Comparison of ENCODE assay signal across 31 mouse cellular contexts in genomic region chr1:99813334-99814110, GRCm38 (mm10). TPM values are rescaled to one million over a fixed set of nuclear protein-coding genes. Genes with fewer than 3 reads are reported as not detected.
DNase-seq lines count a peak whose midpoint lies in the region; ATAC-seq lines count a peak whose summit lies in the region.
"Had no signal": no experiment of that assay in that cellular context is flagged by ENCODE, and none has a peak within 500 bp of the region (broad histone marks: within the 10 kb centered on the region; RNA-seq: fewer than 3 reads in every experiment).

No protein-coding gene starts in this region.

- H3K9me3 ChIP-seq in hindbrain, embryonic 15.5 days, result no peaks in the 10 kb centered on the region
- no peaks in the 10 kb centered on the region for H3K9me3 ChIP-seq in hindbrain, embryonic 11.5 days (ENCODE audit: control insufficient read depth, low read length)
- H3K9me3 ChIP-seq: embryonic facial prominence, embryonic 10.5 days; embryonic facial prominence, embryonic 15.5 days; forebrain, embryonic 13.5 days; heart, embryonic 10.5 days; heart, embryonic 15.5 days; limb, embryonic 13.5 days; lung, embryonic 15.5 days had no signal

- H3K9ac ChIP-seq in hindbrain, embryonic 15.5 days, result no peak overlapping the region
- no peak overlapping the region for H3K9ac ChIP-seq in hindbrain, embryonic 11.5 days (ENCODE audit: low read depth, low read length)
- H3K9ac ChIP-seq: embryonic facial prominence, embryonic 15.5 days; forebrain, embryonic 13.5 days; heart, embryonic 15.5 days; limb, embryonic 13.5 days; lung, embryonic 15.5 days had no signal

- H3K36me3 ChIP-seq in hindbrain, embryonic 15.5 days, result no peaks in the 10 kb centered on the region
- no peaks in the 10 kb centered on the region for H3K36me3 ChIP-seq in hindbrain, embryonic 11.5 days (ENCODE audit: control insufficient read depth, insufficient read depth, low read length)
- H3K36me3 ChIP-seq: embryonic facial prominence, embryonic 10.5 days; embryonic facial prominence, embryonic 15.5 days; heart, embryonic 10.5 days; heart, embryonic 15.5 days; limb, embryonic 13.5 days; lung, embryonic 15.5 days had no signal

- no peak for DNase-seq in hindbrain, embryonic 11.5 days (ENCODE audit: low spot score)
- peak; percentile 35 for DNase-seq in brain, adult 2 months (ENCODE audit: low read depth, low spot score)
- peak; percentile 11 to 54 for DNase-seq in layer of hippocampus, adult 18-20 months (ENCODE audit: low spot score in 2 of 2)
- peak; percentile 7 to 68 for DNase-seq in layer of hippocampus, postnatal 14 days (ENCODE audit: low spot score in 2 of 2)
- no peak for DNase-seq in thymus, postnatal 14 days
- no peak for DNase-seq in adrenal gland, postnatal 25 days
- DNase-seq: adrenal gland, postnatal 14 days; cerebellum, adult 2 months; cerebellum, postnatal 14 days; gastrocnemius, postnatal 25 days; heart, adult 11 months; kidney, postnatal 14 days; lung, postnatal 36 days; spleen, adult 18-20 months; thymus, adult 18-20 months had no signal

- no peak overlapping the region for H3K4me2 ChIP-seq in hindbrain, embryonic 15.5 days
- H3K4me2 ChIP-seq in hindbrain, embryonic 11.5 days (replicated peaks; ENCODE audit: low read depth, low read length), result no peak overlapping the region
- H3K4me2 ChIP-seq: embryonic facial prominence, embryonic 15.5 days; forebrain, embryonic 13.5 days; heart, embryonic 15.5 days; limb, embryonic 13.5 days; liver, embryonic 11.5 days; lung, embryonic 15.5 days; midbrain, embryonic 11.5 days had no signal

- no peak overlapping the region for H3K4me3 ChIP-seq in hindbrain, embryonic 15.5 days
- H3K4me3 ChIP-seq in hindbrain, embryonic 11.5 days (ENCODE audit: low read depth, low read length), result no peak overlapping the region
- H3K4me3 ChIP-seq: embryonic facial prominence, embryonic 10.5 days; embryonic facial prominence, embryonic 15.5 days; forebrain, embryonic 13.5 days; heart, embryonic 10.5 days; heart, embryonic 15.5 days; limb, embryonic 13.5 days; lung, embryonic 15.5 days had no signal

- 0 out of 2 replicates have a peak, but pooled peaks have one; percentile 42 for ATAC-seq in hindbrain, embryonic 15.5 days (ENCODE audit: low FRiP score, low read depth)
- no peak for ATAC-seq in hindbrain, embryonic 11.5 days (ENCODE audit: low FRiP score)
- ATAC-seq: forebrain, embryonic 13.5 days; intestine, postnatal 0 days had no signal

- H3K4me1 ChIP-seq in hindbrain, embryonic 15.5 days (replicated peaks), result no peaks in the 10 kb centered on the region
- no peaks in the 10 kb centered on the region for H3K4me1 ChIP-seq in hindbrain, embryonic 11.5 days (replicated peaks; ENCODE audit: control insufficient read depth, insufficient read depth, low read length)
- H3K4me1 ChIP-seq: embryonic facial prominence, embryonic 10.5 days; embryonic facial prominence, embryonic 15.5 days; forebrain, embryonic 13.5 days; heart, embryonic 10.5 days; heart, embryonic 15.5 days; limb, embryonic 13.5 days; lung, embryonic 15.5 days had no signal

- no peaks in the 10 kb centered on the region for H3K27me3 ChIP-seq in hindbrain, embryonic 15.5 days
- no peaks in the 10 kb centered on the region for H3K27me3 ChIP-seq in hindbrain, embryonic 11.5 days (ENCODE audit: control insufficient read depth, insufficient read depth, low read length)
- H3K27me3 ChIP-seq: embryonic facial prominence, embryonic 15.5 days; forebrain, embryonic 13.5 days; heart, embryonic 15.5 days; limb, embryonic 13.5 days; lung, embryonic 15.5 days had no signal

- 74% methylated on average over 6 of the region's 6 CpGs for WGBS in hindbrain, embryonic 15.5 days
- 91% methylated on average over 6 of the region's 6 CpGs for WGBS in hindbrain, embryonic 11.5 days

- H3K27ac ChIP-seq in hindbrain, embryonic 15.5 days (replicated peaks), result no peak overlapping the region
- no peak overlapping the region for H3K27ac ChIP-seq in hindbrain, embryonic 11.5 days (ENCODE audit: low read depth, low read length)
- H3K27ac ChIP-seq: embryonic facial prominence, embryonic 10.5 days; embryonic facial prominence, embryonic 15.5 days; forebrain, embryonic 13.5 days; heart, embryonic 10.5 days; heart, embryonic 15.5 days; limb, embryonic 13.5 days; lung, embryonic 15.5 days had no signal

RNA-seq across cellular contexts. Expression of gene Cntnap5b, which starts 41.0 kb away (rescaled TPM):
- polyA plus RNA-seq in hindbrain, embryonic 15.5 days (2015; fragmentation: Nextera tagmentation; extraction: Ambion mirVana), result 3.2 and 3.4 TPM in 2 replicates
- 0.28 and 0.39 TPM in 2 replicates for polyA plus RNA-seq in hindbrain, embryonic 11.5 days (2014; fragmentation: Nextera tagmentation; extraction: Ambion mirVana)
- total RNA-seq in layer of hippocampus, adult 18-20 months (2021), result 10 to 100 TPM; 19.5 to 19.6 TPM
- total RNA-seq in layer of hippocampus, postnatal 14 days (2021), result 10 to 100 TPM; 17.0 to 20.0 TPM
- total RNA-seq in adrenal gland, postnatal 25 days (2021), result 1.7 and 3.0 TPM in 2 replicates
- total RNA-seq: megakaryocyte, adult 5-6 weeks; neutrophil, adult 5-6 weeks had no signal
- polyA plus RNA-seq: embryonic facial prominence, embryonic 15.5 days; heart, embryonic 10.5 days; heart, embryonic 15.5 days; intestine, postnatal 0 days; limb, embryonic 13.5 days; liver, embryonic 11.5 days; liver, embryonic 16.5 days; lung, embryonic 15.5 days; neural tube, embryonic 11.5 days; stomach, embryonic 16.5 days had no signal

Comparison
In these comparisons a context has a peak if more than half of its experiments do, and no peak if none do; other contexts are left out.
1. DNase-seq: peak in brain, adult 2 months (single experiment), layer of hippocampus, adult 18-20 months (2 of 2) and layer of hippocampus, postnatal 14 days (2 of 2); none in hindbrain, embryonic 11.5 days (single experiment), thymus, postnatal 14 days (single experiment) and adrenal gland, postnatal 25 days (single experiment).